Mouse (Mus musculus) thymus, adult 2 months (tissue): Measurements from ENCODE around the gene Thrsp. TPM values are rescaled to one million over a fixed set of nuclear protein-coding genes. Genes with fewer than 3 reads are reported as not detected.

Experiments used
- DNase-seq: peaks from one replicate; pipeline ENCODE4 v3.0.0; 2021
- H3K27ac ChIP-seq: fragments of 200-500 bp; 2 replicates; pipeline ENCODE4 v1.5.1; 2012; ENCODE audit warnings: low read length, control low read depth; ENCODE audit not compliant: control insufficient read depth, insufficient read depth
- H3K27me3 ChIP-seq: fragments of 200-500 bp; 2 replicates; pipeline ENCODE4 v1.6.1; 2012; ENCODE audit warnings: mild to moderate bottlenecking, low read length, moderate library complexity, mixed read lengths; ENCODE audit not compliant: control insufficient read depth, insufficient read depth
- H3K36me3 ChIP-seq: fragments of 200-500 bp; 2 replicates; pipeline ENCODE4 v1.6.1; 2012; ENCODE audit warnings: mild to moderate bottlenecking, low read length, moderate library complexity; ENCODE audit not compliant: control insufficient read depth, insufficient read depth
- H3K4me1 ChIP-seq: fragments of 200-500 bp; replicated peaks from 2 replicates; pipeline ENCODE4 v1.6.1; 2012; ENCODE audit warnings: low read length; ENCODE audit not compliant: control insufficient read depth, insufficient read depth
- H3K4me3 ChIP-seq: fragments of 200-500 bp; 2 replicates; pipeline ENCODE4 v1.5.1; 2012; ENCODE audit warnings: mild to moderate bottlenecking, low read length, control low read depth, moderate library complexity; ENCODE audit not compliant: control insufficient read depth, insufficient read depth
- CTCF ChIP-seq: fragments of 200-500 bp; IDR thresholded peaks from 2 replicates; pipeline ENCODE4 v1.5.1; 2012; ENCODE audit warnings: mild to moderate bottlenecking, control low read depth, low read length, moderate library complexity, borderline replicate concordance; ENCODE audit not compliant: control insufficient read depth, poor library complexity, insufficient read depth; ENCODE audit errors: extremely low read depth
- POLR2A ChIP-seq: fragments of 200-500 bp; IDR thresholded peaks from 2 replicates; pipeline ENCODE4 v1.6.1; 2012; ENCODE audit warnings: mild to moderate bottlenecking, low read length, control low read depth, moderate library complexity; ENCODE audit not compliant: control insufficient read depth, poor library complexity, insufficient read depth; ENCODE audit errors: extremely low read depth
- WGBS: fragments of 180-500 bp; shearing (Covaris S2); methylation state at CpG from one replicate; pipeline ENCODE4 v1.1.7; 2018; 5-methylcytosine and 5-hydroxymethylcytosine counted together
- polyA plus RNA-seq: library from polyadenylated mRNA; depleted of rRNA; stranded (reverse); fragments of >200 nt; gene quantifications from 2 replicates; pipeline ENCODE4 v1.2.3, GENCODE M21; 2012

Gene Thrsp
- polyA plus RNA-seq, 1 experiment, result 116 TPM

- DNase-seq, result no peak
- H3K27ac ChIP-seq, result no peak overlapping the region
- 0 out of 2 replicates have a peak, but pooled peaks cover 3% of the 10 kb centered on the region for H3K4me1 ChIP-seq
- H3K4me3 ChIP-seq, result no peak overlapping the region
- H3K27me3 ChIP-seq, result no peaks in the 10 kb centered on the region
- H3K36me3 ChIP-seq, result no peaks in the 10 kb centered on the region
- WGBS, result 92% methylated on average over 5 of the region's 5 CpGs
- TF ChIP-seq CTCF (no peak), POLR2A (no peak)
Observed at GRCm38 (mm10) chr7:97427778-97428420, 10.4 kb upstream of the Thrsp start.

- Histone ChIP-seq H3K4me3 (no peak overlapping the region), H3K4me1 (0 out of 2 replicates have a peak, but pooled peaks cover 3% of the 10 kb centered on the region), H3K27me3 (no peaks in the 10 kb centered on the region), H3K36me3 (no peaks in the 10 kb centered on the region), H3K27ac (no peak overlapping the region)
- WGBS, result 92% methylated on average over 6 of the region's 6 CpGs
- DNase-seq, result no peak
- no peak for TF ChIP-seq CTCF
- no peak for TF ChIP-seq POLR2A
Observed at GRCm38 (mm10) chr7:97427296-97427695, 9.8 kb upstream of the Thrsp start.

GRCm38 (mm10) chr7:97426566-97426965 is 9.0 kb upstream of the Thrsp start:
- Histone ChIP-seq H3K4me1 (0 out of 2 replicates have a peak, but pooled peaks cover 3% of the 10 kb centered on the region), H3K27me3 (no peaks in the 10 kb centered on the region), H3K27ac (no peak overlapping the region), H3K4me3 (no peak overlapping the region), H3K36me3 (no peaks in the 10 kb centered on the region)
- TF ChIP-seq CTCF (no peak), POLR2A (no peak)
- 87% methylated on average over 6 of the region's 6 CpGs for WGBS
- no peak for DNase-seq

- TF ChIP-seq CTCF (peak; percentile 89), POLR2A (no peak)
- Histone ChIP-seq H3K4me3 (no peak overlapping the region), H3K4me1 (0 out of 2 replicates have a peak, but pooled peaks cover 1% of the 10 kb centered on the region), H3K27me3 (no peaks in the 10 kb centered on the region), H3K27ac (no peak overlapping the region), H3K36me3 (no peaks in the 10 kb centered on the region)
- WGBS, result 9% methylated on average over 12 of the region's 12 CpGs
- DNase-seq, result peak; percentile 82
Observed at GRCm38 (mm10) chr7:97424621-97425245, 7.2 kb upstream of the Thrsp start.

GRCm38 (mm10) chr7:97423754-97424153 is 6.2 kb upstream of the Thrsp start:
- 67% methylated on average over 5 of the region's 5 CpGs for WGBS
- TF ChIP-seq POLR2A, result no peak
- no peak for TF ChIP-seq CTCF
- Histone ChIP-seq H3K4me1 (no peaks in the 10 kb centered on the region), H3K36me3 (no peaks in the 10 kb centered on the region), H3K27me3 (no peaks in the 10 kb centered on the region), H3K4me3 (no peak overlapping the region), H3K27ac (no peak overlapping the region)
- no peak for DNase-seq

GRCm38 (mm10) chr7:97420958-97421651 is 3.6 kb upstream of the Thrsp start:
- Histone ChIP-seq H3K4me3 (no peak overlapping the region), H3K4me1 (no peaks in the 10 kb centered on the region), H3K27me3 (no peaks in the 10 kb centered on the region), H3K36me3 (no peaks in the 10 kb centered on the region), H3K27ac (no peak overlapping the region)
- DNase-seq, result no peak
- TF ChIP-seq POLR2A (no peak), CTCF (no peak)
- 84% methylated on average over 8 of the region's 8 CpGs for WGBS
